ENCODE assay signal across 14 mouse cellular contexts in the genomic region with DNA sequence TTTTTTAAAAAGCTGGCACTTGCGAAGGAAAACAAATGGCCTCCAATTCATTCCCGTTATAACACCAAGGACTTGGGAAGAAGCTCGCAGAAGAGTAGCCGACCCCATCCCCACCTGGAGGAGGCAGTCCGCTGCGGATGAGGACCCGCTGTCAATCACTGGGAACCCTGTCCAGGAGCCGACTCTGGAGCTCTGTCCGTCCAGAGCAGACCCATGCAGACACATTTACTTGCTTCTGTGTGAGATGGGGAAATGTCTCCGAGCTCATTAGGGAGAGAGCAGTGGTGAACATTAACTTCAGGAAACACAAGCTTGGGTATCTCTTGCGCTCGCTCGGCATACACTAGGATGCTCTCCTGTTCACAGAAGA. TPM values are rescaled to one million over a fixed set of nuclear protein-coding genes. Genes with fewer than 3 reads are reported as not detected.
A peak's percentile ranks its signal among the peaks of the same experiment; 100 is the strongest.
DNase-seq lines count a peak whose midpoint lies in the region; ATAC-seq lines count a peak whose summit lies in the region.
"Had no signal": no experiment of that assay in that cellular context is flagged by ENCODE, and none has a peak within 500 bp of the region (broad histone marks: within the 10 kb centered on the region; RNA-seq: fewer than 3 reads in every experiment).

No protein-coding gene starts in this region.

- no peaks in the 10 kb centered on the region for H3K9me3 ChIP-seq in forebrain, embryonic 14.5 days (replicated peaks; ENCODE audit: control insufficient read depth, low read length)
- H3K9me3 ChIP-seq in intestine, embryonic 15.5 days = no peaks in the 10 kb centered on the region

- H3K4me3 ChIP-seq in forebrain, embryonic 14.5 days (ENCODE audit: low read depth, low read length) = peak overlapping the region; percentile 18; the same call in 1 of the 2 replicates
- H3K4me3 ChIP-seq in intestine, embryonic 15.5 days (replicated peaks) = no peak overlapping the region

- H3K9ac ChIP-seq in forebrain, embryonic 14.5 days (ENCODE audit: low read length) = peak overlapping the region; percentile 35
- no peak overlapping the region for H3K9ac ChIP-seq in intestine, embryonic 15.5 days

- H3K4me1 ChIP-seq in forebrain, embryonic 14.5 days (ENCODE audit: control insufficient read depth, insufficient read depth, low read length) = peaks cover 7% of the 10 kb centered on the region; the same call in 1 of the 2 replicates
- no peaks in the 10 kb centered on the region for H3K4me1 ChIP-seq in intestine, embryonic 15.5 days (replicated peaks)

- H3K36me3 ChIP-seq in forebrain, embryonic 14.5 days (ENCODE audit: control insufficient read depth, insufficient read depth, low read length) = no peaks in the 10 kb centered on the region
- no peaks in the 10 kb centered on the region for H3K36me3 ChIP-seq in intestine, embryonic 15.5 days

- DNase-seq in retina, embryonic 14.5 days (ENCODE audit: low spot score) = peak; percentile 42
- no peak for DNase-seq in retina, postnatal 1 day
- DNase-seq in forebrain, embryonic 14.5 days (ENCODE audit: low spot score) = no peak
- DNase-seq in mesoderm, embryonic 11.5 days (ENCODE audit: low read depth, low spot score) = peak; percentile 23
- DNase-seq in adrenal gland, postnatal 10 days = no peak
- no peak for DNase-seq in adrenal gland, adult 2 months
- no peak for DNase-seq in gastrocnemius, postnatal 36 days
- DNase-seq: kidney, postnatal 14 days; right cerebral cortex, postnatal 14 days; thymus, postnatal 14 days had no signal

- intact Hi-C loops in gastrocnemius, postnatal 36 days (cut with DNase I) = no loop called here

- no peak for ATAC-seq in forebrain, embryonic 14.5 days
- ATAC-seq in intestine, embryonic 15.5 days = no peak

- no peak overlapping the region for H3K27ac ChIP-seq in forebrain, embryonic 14.5 days (ENCODE audit: low read depth, low read length)
- no peak overlapping the region for H3K27ac ChIP-seq in intestine, embryonic 15.5 days

- 4% methylated on average over 13 of the region's 13 CpGs for WGBS in forebrain, embryonic 14.5 days
- WGBS in intestine, embryonic 15.5 days = 7% methylated on average over 13 of the region's 13 CpGs

- H3K27me3 ChIP-seq in forebrain, embryonic 14.5 days (replicated peaks; ENCODE audit: control insufficient read depth, insufficient read depth, low read length) = no peaks in the 10 kb centered on the region
- peaks cover 13% of the 10 kb centered on the region for H3K27me3 ChIP-seq in intestine, embryonic 15.5 days (replicated peaks)

- H3K4me2 ChIP-seq in forebrain, embryonic 14.5 days (ENCODE audit: low read length) = peak overlapping the region; percentile 60
- no peak overlapping the region for H3K4me2 ChIP-seq in intestine, embryonic 15.5 days (replicated peaks)

RNA-seq across cellular contexts. Expression of a gene that starts 50.5 kb away (rescaled TPM):
- 0.86 and 1.1 TPM in 2 replicates for polyA plus RNA-seq in forebrain, embryonic 14.5 days (2014; fragmentation: Nextera tagmentation; extraction: Ambion mirVana)
- 0.03 and 0.10 TPM in 2 replicates for polyA plus RNA-seq in intestine, embryonic 15.5 days (2015; fragmentation: Nextera tagmentation; extraction: Ambion mirVana)
- under 1 TPM; 0.09 to 0.30 TPM for total RNA-seq in adrenal gland, postnatal 10 days (2021)
- under 1 TPM; 0.03 to 0.06 TPM for total RNA-seq in adrenal gland, adult 2 months (2021)
- polyA plus RNA-seq in adrenal gland, adult 2 months (2012; rRNA removed) = 0.01 and 0.02 TPM in 2 replicates
- under 1 TPM in 1 of 2 experiments, not detected in 1; 0.05 TPM for total RNA-seq in gastrocnemius, postnatal 36 days (2021)
- total RNA-seq: liver, adult 2 months; megakaryocyte-erythroid progenitor cell, adult 5-6 weeks; MEL had no signal
- polyA plus RNA-seq: liver, adult 2 months had no signal

Comparison
In these comparisons a context has a peak if more than half of its experiments do, and no peak if none do; other contexts are left out.
1. DNase-seq: peak in retina, embryonic 14.5 days (single experiment) and mesoderm, embryonic 11.5 days (single experiment); none in retina, postnatal 1 day (single experiment), forebrain, embryonic 14.5 days (single experiment), adrenal gland, postnatal 10 days (single experiment), adrenal gland, adult 2 months (single experiment) and gastrocnemius, postnatal 36 days (0 of 2).